Mouse (Mus musculus) gastrocnemius, postnatal 14 days (tissue): ENCODE measurements at regions not wholly inside any gene's neighbourhood (a gene's known extent, or its start where the extent isn't known, plus 50 kb on each side); places are given as distances from the start of the nearest gene placed in this dataset.

Experiments used
- DNase-seq: peaks from one replicate; pipeline ENCODE4 v3.0.0; 2021; ENCODE audit warnings: mixed read lengths
- intact Hi-C: fragments of 180-260 bp; cut with DNase I; formaldehyde crosslinking; loops from one replicate; pipeline ENCODE4 v1.15.1; 2025; ENCODE audit warnings: low total_unique reads

DNA sequence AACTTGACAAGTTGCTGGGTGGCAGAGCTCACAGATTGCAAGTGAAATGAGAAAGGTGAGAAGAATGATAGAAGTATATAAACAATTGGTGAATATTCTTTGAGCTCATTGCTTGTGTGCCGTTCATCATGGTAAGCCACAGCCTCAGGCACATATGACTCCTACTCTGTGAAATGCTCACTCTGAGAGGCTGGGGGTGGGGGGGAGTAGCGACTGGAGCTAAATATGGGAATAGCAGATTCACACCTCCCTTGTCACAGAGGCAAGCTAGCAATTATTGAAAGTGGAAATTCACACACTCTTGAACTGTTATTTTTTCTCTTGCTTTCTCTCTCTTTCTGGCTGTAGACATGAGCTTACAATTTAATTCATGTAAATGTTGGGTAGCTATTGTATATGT lies 481.0 kb upstream of the Lcorl start:
- no peak for DNase-seq
- intact Hi-C loops, result no loop called here

DNA sequence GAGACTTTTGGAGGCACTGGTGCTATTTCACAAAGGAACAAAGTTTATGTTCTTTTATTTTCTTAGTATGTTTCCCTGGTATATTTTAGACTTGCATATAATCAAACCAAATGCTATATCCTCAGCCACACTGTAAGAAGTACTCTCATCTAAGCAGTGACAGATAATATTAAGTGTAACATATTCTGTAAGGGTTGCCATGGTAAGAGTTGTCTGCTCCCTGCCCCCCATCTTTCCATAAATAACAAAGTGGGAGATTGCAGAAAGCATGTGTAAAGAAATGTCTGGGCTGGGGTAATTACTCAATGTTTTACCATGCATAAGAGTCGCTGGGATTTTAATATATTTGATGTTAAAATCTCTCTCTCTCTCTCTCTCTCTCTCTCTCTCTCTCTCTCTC lies 473.5 kb upstream of the Lcorl start:
- DNase-seq, result no peak
- intact Hi-C loops, result no loop called here
